Mouse (Mus musculus): ENCODE results near the gene Ccne1. TPM values are rescaled to one million over a fixed set of nuclear protein-coding genes. Genes with fewer than 3 reads are reported as not detected.

Gene Ccne1
- total and polyA plus RNA-seq, 2 experiments from 2014 or later, result 11.5 to 20.6 TPM

GRCm38 (mm10) chr7:38094353-38094752 is 13.0 kb downstream of the Ccne1 start:
- 80% methylated on average over 6 of the region's 6 CpGs for WGBS
- peaks cover 15% of the 10 kb centered on the region; the same call in 1 of the 2 replicates for H3K36me3 ChIP-seq (ENCODE audit: insufficient read depth, low read length)
- no peak for ATAC-seq

GRCm38 (mm10) chr7:38093101-38093500 is 14.2 kb downstream of the Ccne1 start:
- TF ChIP-seq CTCF (IDR thresholded peaks at IDR 0.05; ENCODE audit: low read depth), result no peak
- Histone ChIP-seq H3K27me3 (ENCODE audit: insufficient read depth, low read length) (no peaks in the 10 kb centered on the region), H3K9me3 (ENCODE audit: low read length) (no peaks in the 10 kb centered on the region), H3K4me3 (ENCODE audit: low read length) (no peak overlapping the region), H3K27ac (no peak overlapping the region), H3K36me3 (ENCODE audit: insufficient read depth, low read length) (peaks cover 7% of the 10 kb centered on the region; the same call in 1 of the 2 replicates), H3K4me2 (ENCODE audit: low read depth, low read length) (no peak overlapping the region), H3K4me1 (ENCODE audit: insufficient read depth, low read length) (no peaks in the 10 kb centered on the region), H3K9ac (replicated peaks; ENCODE audit: low read length) (no peak overlapping the region)
- 52% methylated on average over 2 of the region's 2 CpGs for WGBS
- no peak for ATAC-seq
- no peak for DNase-seq (ENCODE audit: low spot score)

More at GRCm38 (mm10) chr7:38094353-38094752, 13.0 kb downstream of the Ccne1 start:
- no peak overlapping the region for H3K9ac ChIP-seq (replicated peaks; ENCODE audit: low read length)
- H3K27me3 ChIP-seq (ENCODE audit: insufficient read depth, low read length), result no peaks in the 10 kb centered on the region
- no peaks in the 10 kb centered on the region for H3K9me3 ChIP-seq (ENCODE audit: low read length)
- H3K4me2 ChIP-seq (ENCODE audit: low read depth, low read length), result no peak overlapping the region
- no peaks in the 10 kb centered on the region for H3K4me1 ChIP-seq (ENCODE audit: insufficient read depth, low read length)
- no peak overlapping the region for H3K4me3 ChIP-seq (ENCODE audit: low read length)
- TF ChIP-seq CTCF (IDR thresholded peaks at IDR 0.05; ENCODE audit: low read depth), result no peak
- no peak overlapping the region for H3K27ac ChIP-seq
- DNase-seq (ENCODE audit: low spot score), result no peak

GRCm38 (mm10) chr7:38089930-38090675 is 17.2 kb downstream of the Ccne1 start:
- no peak overlapping the region for H3K4me2 ChIP-seq (ENCODE audit: low read depth, low read length)
- 85% methylated on average over 7 of the region's 7 CpGs for WGBS
- H3K36me3 ChIP-seq (ENCODE audit: insufficient read depth, low read length), result no peaks in the 10 kb centered on the region
- no peak overlapping the region for H3K9ac ChIP-seq (replicated peaks; ENCODE audit: low read length)
- no peak for DNase-seq (ENCODE audit: low spot score)
- H3K4me3 ChIP-seq (ENCODE audit: low read length), result no peak overlapping the region
- H3K27me3 ChIP-seq (ENCODE audit: insufficient read depth, low read length), result no peaks in the 10 kb centered on the region
- ATAC-seq, result no peak
- TF ChIP-seq CTCF (IDR thresholded peaks at IDR 0.05; ENCODE audit: low read depth), result no peak
- H3K27ac ChIP-seq, result no peak overlapping the region
- peaks cover 8% of the 10 kb centered on the region for H3K4me1 ChIP-seq (ENCODE audit: insufficient read depth, low read length)
- H3K9me3 ChIP-seq (ENCODE audit: low read length), result no peaks in the 10 kb centered on the region

DNA sequence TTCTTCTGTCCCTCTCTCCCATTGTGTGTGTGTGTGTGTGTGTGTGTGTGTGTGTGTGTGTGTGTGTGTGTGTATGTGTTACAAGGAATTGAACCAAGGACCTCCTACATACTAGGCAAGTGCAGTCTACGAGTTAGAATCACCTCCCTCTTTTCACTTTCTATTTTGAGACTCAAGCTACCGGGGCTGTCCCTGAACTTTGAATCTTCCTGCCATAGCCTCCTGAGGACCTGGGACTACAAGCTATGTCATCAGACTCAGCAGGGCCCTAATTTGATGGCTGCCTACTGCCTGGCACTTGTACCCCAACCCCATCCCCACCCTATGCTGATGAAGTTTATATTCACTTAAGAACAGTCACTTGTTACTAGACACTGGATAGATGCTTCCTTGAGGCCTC is 18.9 kb downstream of the Ccne1 start:
- H3K4me2 ChIP-seq (ENCODE audit: low read depth, low read length), result no peak overlapping the region
- no peaks in the 10 kb centered on the region for H3K9me3 ChIP-seq (ENCODE audit: low read length)
- TF ChIP-seq CTCF (IDR thresholded peaks at IDR 0.05; ENCODE audit: low read depth), result no peak
- no peak for ATAC-seq
- no peaks in the 10 kb centered on the region for H3K27me3 ChIP-seq (ENCODE audit: insufficient read depth, low read length)
- H3K4me3 ChIP-seq (ENCODE audit: low read length), result no peak overlapping the region
- H3K27ac ChIP-seq, result no peak overlapping the region
- WGBS, result 75% methylated on average over 2 of the region's 2 CpGs
- H3K4me1 ChIP-seq (ENCODE audit: insufficient read depth, low read length), result peaks cover 8% of the 10 kb centered on the region
- H3K9ac ChIP-seq (replicated peaks; ENCODE audit: low read length), result no peak overlapping the region
- DNase-seq (ENCODE audit: low spot score), result no peak
- H3K36me3 ChIP-seq (ENCODE audit: insufficient read depth, low read length), result no peaks in the 10 kb centered on the region

- Histone ChIP-seq H3K27me3 (ENCODE audit: insufficient read depth, low read length) (no peaks in the 10 kb centered on the region), H3K4me2 (ENCODE audit: low read depth, low read length) (no peak overlapping the region), H3K9ac (replicated peaks; ENCODE audit: low read length) (no peak overlapping the region), H3K36me3 (ENCODE audit: insufficient read depth, low read length) (no peaks in the 10 kb centered on the region), H3K4me1 (ENCODE audit: insufficient read depth, low read length) (peaks cover 8% of the 10 kb centered on the region), H3K4me3 (ENCODE audit: low read length) (no peak overlapping the region), H3K9me3 (ENCODE audit: low read length) (no peaks in the 10 kb centered on the region), H3K27ac (no peak overlapping the region)
- TF ChIP-seq CTCF (IDR thresholded peaks at IDR 0.05; ENCODE audit: low read depth), result no peak
- WGBS, result 83% methylated on average over 8 of the region's 8 CpGs
- DNase-seq (ENCODE audit: low spot score) (no peak), ATAC-seq (no peak)
These were observed 19.5 kb downstream of the Ccne1 start for GRCm38 (mm10) chr7:38087856-38088255.

DNA sequence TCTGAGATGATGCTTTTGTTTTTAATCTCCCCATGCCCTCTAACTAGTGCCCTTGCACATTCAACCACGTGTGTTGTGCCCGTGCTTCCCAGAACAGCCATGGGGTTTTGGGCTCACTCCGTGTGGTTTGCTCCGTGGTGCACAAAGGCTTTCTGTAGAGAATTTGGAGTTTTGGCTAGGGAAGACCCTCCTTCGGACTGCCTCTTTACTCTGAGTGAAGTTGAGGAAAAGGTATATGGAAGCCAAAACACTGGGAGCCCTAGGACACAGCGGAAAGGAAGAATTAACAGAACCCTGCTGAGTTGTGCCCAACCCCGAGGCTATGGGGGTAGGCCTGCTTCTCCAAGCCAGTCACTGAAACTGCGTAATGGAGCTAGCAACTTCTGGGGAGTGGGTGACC is 20.9 kb downstream of the Ccne1 start:
- DNase-seq (ENCODE audit: low spot score) (no peak), ATAC-seq (no peak)
- Histone ChIP-seq H3K4me3 (ENCODE audit: low read length) (no peak overlapping the region), H3K4me2 (ENCODE audit: low read depth, low read length) (no peak overlapping the region), H3K9ac (replicated peaks; ENCODE audit: low read length) (no peak overlapping the region), H3K9me3 (ENCODE audit: low read length) (no peaks in the 10 kb centered on the region), H3K27me3 (ENCODE audit: insufficient read depth, low read length) (no peaks in the 10 kb centered on the region), H3K36me3 (ENCODE audit: insufficient read depth, low read length) (no peaks in the 10 kb centered on the region), H3K27ac (no peak overlapping the region), H3K4me1 (ENCODE audit: insufficient read depth, low read length) (peaks cover 8% of the 10 kb centered on the region)
- 37% methylated on average over 8 of the region's 8 CpGs for WGBS
- no peak for TF ChIP-seq CTCF (IDR thresholded peaks at IDR 0.05; ENCODE audit: low read depth)

DNA sequence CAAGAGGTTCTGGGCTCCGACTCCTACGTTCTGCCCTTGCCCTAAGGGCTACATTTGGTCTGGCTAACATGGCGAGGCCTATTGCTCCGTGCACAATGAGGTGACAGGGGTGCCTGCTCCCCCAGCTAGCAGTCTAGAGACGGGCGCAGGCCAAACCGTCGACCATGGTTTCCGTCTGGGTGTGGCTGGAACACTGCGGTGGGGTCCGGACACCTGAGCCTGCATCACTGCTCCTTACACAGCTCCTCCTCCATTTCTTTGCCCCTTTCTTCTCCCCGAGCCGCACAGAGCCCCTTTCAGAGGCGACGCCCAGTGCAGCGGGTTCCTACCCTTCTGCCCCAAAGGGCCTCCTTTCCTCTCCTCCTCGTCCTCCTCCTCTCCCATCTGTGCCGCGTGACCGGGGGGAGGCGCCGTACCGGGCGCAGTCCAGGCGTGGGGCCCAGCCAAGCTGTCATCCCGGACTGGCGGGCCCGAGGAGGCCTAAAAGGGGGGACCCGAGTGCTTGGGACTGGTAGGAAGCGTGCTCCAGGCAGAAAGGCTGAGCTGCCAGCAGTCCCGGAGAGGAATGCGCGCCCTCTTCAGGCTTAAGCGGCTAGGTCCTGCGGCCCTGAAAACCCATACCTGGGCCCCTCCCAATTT is 21.6 kb downstream of the Ccne1 start:
- H3K27me3 ChIP-seq (ENCODE audit: insufficient read depth, low read length), result no peaks in the 10 kb centered on the region
- ATAC-seq (peak; percentile 6; the same call in 1 of the 2 replicates), DNase-seq (ENCODE audit: low spot score) (peak; percentile 61)
- H3K4me3 ChIP-seq (ENCODE audit: low read length), result peak overlapping the region; percentile 45
- no peaks in the 10 kb centered on the region for H3K9me3 ChIP-seq (ENCODE audit: low read length)
- H3K4me1 ChIP-seq (ENCODE audit: insufficient read depth, low read length), result peaks cover 8% of the 10 kb centered on the region
- H3K9ac ChIP-seq (replicated peaks; ENCODE audit: low read length), result no peak overlapping the region
- WGBS, result 1% methylated on average over 35 of the region's 35 CpGs
- TF ChIP-seq CTCF (IDR thresholded peaks at IDR 0.05; ENCODE audit: low read depth), result peak; percentile 51
- no peaks in the 10 kb centered on the region for H3K36me3 ChIP-seq (ENCODE audit: insufficient read depth, low read length)
- no peak overlapping the region for H3K27ac ChIP-seq
- peak overlapping the region; percentile 75 for H3K4me2 ChIP-seq (ENCODE audit: low read depth, low read length)
